Mouse (Mus musculus): Measurements from ENCODE around the gene Chst5. TPM values are rescaled to one million over a fixed set of nuclear protein-coding genes. Genes with fewer than 3 reads are reported as not detected.
"Not testable (repeated sequence)": the region's sequence is repeated elsewhere in the genome, so short reads cannot be mapped to it uniquely, and the experiment has no call there.

Gene Chst5
- polyA plus RNA-seq, 1 experiment from 2014 or later = 2.9 TPM

DNA sequence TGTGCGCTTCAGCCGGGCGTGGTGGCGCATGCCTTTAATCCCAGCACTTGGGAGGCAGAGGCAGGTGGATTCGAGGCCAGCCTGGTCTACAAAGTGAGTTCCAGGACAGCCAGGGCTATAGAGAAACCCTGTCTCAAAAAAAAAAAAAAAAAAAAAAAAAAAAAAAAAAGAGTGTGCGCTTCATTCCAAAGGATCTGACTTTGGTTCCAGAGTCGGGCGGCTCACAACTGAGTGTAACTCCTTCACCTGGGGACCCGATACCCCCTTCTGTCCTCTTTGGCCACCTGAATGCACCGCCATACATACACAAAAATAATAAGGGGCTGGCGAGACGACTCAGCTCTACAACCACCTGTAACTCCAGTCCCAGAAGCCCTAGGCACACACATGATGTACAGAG lies 57.0 kb downstream of the Chst5 start:
- WGBS = 53% methylated on average over 12 of the region's 12 CpGs

DNA sequence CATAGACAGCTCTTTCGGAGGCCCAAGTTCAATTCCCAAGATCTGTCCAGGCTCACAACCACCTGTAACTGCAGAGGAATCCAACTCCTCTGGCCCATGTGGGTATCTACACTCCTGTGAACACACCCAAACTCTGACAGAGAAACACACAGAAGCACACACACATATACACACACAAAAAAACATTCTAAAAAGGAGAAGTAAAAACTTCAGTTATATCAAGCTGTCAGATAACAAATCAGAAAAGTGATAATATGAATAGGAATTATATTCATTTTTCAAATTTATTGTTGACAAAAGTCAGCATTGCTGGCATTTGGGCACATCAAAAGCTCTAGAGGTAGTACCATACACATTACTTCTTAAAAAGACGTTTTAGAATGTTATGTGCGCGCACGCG lies 63.5 kb downstream of the Chst5 start:
- peaks cover 30% of the 10 kb centered on the region for H3K36me3 ChIP-seq
- no peak overlapping the region for H3K4me3 ChIP-seq
- H3K4me1 ChIP-seq = peaks cover 11% of the 10 kb centered on the region
- 93% methylated on average over 6 of the region's 6 CpGs for WGBS
- no peak overlapping the region for H3K27ac ChIP-seq
- no peaks in the 10 kb centered on the region for H3K9me3 ChIP-seq
- H3K27me3 ChIP-seq (ENCODE audit: insufficient read depth, poor library complexity, severe bottlenecking) = no peaks in the 10 kb centered on the region
- no peak for DNase-seq (ENCODE audit: low spot score)

More for the DNA sequence above, 57.0 kb downstream of the Chst5 start:
- not testable (repeated sequence) for H3K36me3 ChIP-seq; H3K27ac ChIP-seq; DNase-seq (ENCODE audit: low spot score); H3K27me3 ChIP-seq (ENCODE audit: insufficient read depth, poor library complexity, severe bottlenecking); H3K9me3 ChIP-seq
- H3K4me3 ChIP-seq = peak overlapping the region; percentile 91
- peaks cover 16% of the 10 kb centered on the region for H3K4me1 ChIP-seq

Other genes with a start within 250 kb of the Chst5 start
- gene Ctrb1, start 219.4 kb downstream of the Chst5 start, polyA plus RNA-seq (2016; fragmentation: Nextera tagmentation; extraction: Ambion mirVana) = not detected in 2 replicates
- 53.2 and 54.4 TPM in 2 replicates for gene Bcar1, start 166.6 kb downstream of the Chst5 start, polyA plus RNA-seq (2016; fragmentation: Nextera tagmentation; extraction: Ambion mirVana)
- 155 and 217 TPM in 2 replicates for gene Cfdp1, start 56.2 kb downstream of the Chst5 start, polyA plus RNA-seq (2016; fragmentation: Nextera tagmentation; extraction: Ambion mirVana)
- gene Tmem170, start 33.7 kb downstream of the Chst5 start, polyA plus RNA-seq (2016; fragmentation: Nextera tagmentation; extraction: Ambion mirVana) = 5.1 and 7.4 TPM in 2 replicates
- 6.2 and 8.2 TPM in 2 replicates for gene Tmem231, start 23.4 kb upstream of the Chst5 start, polyA plus RNA-seq (2016; fragmentation: Nextera tagmentation; extraction: Ambion mirVana)
- 172 and 178 TPM in 2 replicates for gene Gabarapl2, start 30.3 kb upstream of the Chst5 start, polyA plus RNA-seq (2016; fragmentation: Nextera tagmentation; extraction: Ambion mirVana)
- gene Adat1, start 81.9 kb upstream of the Chst5 start, polyA plus RNA-seq (2016; fragmentation: Nextera tagmentation; extraction: Ambion mirVana) = 9.9 and 11.5 TPM in 2 replicates
- 188 and 232 TPM in 2 replicates for gene Kars, start 100.9 kb upstream of the Chst5 start, polyA plus RNA-seq (2016; fragmentation: Nextera tagmentation; extraction: Ambion mirVana)
- gene Terf2ip, start 101.0 kb upstream of the Chst5 start, polyA plus RNA-seq (2016; fragmentation: Nextera tagmentation; extraction: Ambion mirVana) = 21.0 and 22.1 TPM in 2 replicates
- gene Gm6793, start 104.6 kb upstream of the Chst5 start, polyA plus RNA-seq (2016; fragmentation: Nextera tagmentation; extraction: Ambion mirVana) = 0.31 and 0.53 TPM in 2 replicates